Mouse (Mus musculus) E14TG2a.4 (cell line): Measurements from ENCODE around the gene Dtx4.

Experiments used
- H3K27me3 ChIP-seq: 2 replicates; pipeline ENCODE4 v1.6.1; 2014; ENCODE audit warnings: low read length, control low read depth; ENCODE audit not compliant: insufficient read depth
- H3K36me3 ChIP-seq: 2 replicates; pipeline ENCODE4 v1.6.1; 2014; ENCODE audit warnings: low read length, control low read depth; ENCODE audit not compliant: insufficient read depth
- H3K4me1 ChIP-seq: replicated peaks from 2 replicates; pipeline ENCODE4 v1.6.1; 2014; ENCODE audit warnings: low read depth, low read length, control low read depth
- H3K4me3 ChIP-seq: replicated peaks from 2 replicates; pipeline ENCODE4 v1.5.1; 2014; ENCODE audit warnings: mild to moderate bottlenecking, low read length
- H3K9me3 ChIP-seq: 2 replicates; pipeline ENCODE4 v1.6.1; 2014; ENCODE audit warnings: low read length, control low read depth
- CTCF ChIP-seq: conservative IDR thresholded peaks from 2 replicates; pipeline ENCODE4 v1.5.1; 2014; ENCODE audit warnings: low read length
- NANOG ChIP-seq: IDR thresholded peaks from 2 replicates; pipeline ENCODE4 v1.6.1; 2014; ENCODE audit warnings: borderline replicate concordance, low read length, mixed read lengths
- POU5F1 ChIP-seq: IDR thresholded peaks from 2 replicates; pipeline ENCODE4 v1.6.1; 2014; ENCODE audit warnings: low read length, borderline replicate concordance

The Dtx4 gene

DNA sequence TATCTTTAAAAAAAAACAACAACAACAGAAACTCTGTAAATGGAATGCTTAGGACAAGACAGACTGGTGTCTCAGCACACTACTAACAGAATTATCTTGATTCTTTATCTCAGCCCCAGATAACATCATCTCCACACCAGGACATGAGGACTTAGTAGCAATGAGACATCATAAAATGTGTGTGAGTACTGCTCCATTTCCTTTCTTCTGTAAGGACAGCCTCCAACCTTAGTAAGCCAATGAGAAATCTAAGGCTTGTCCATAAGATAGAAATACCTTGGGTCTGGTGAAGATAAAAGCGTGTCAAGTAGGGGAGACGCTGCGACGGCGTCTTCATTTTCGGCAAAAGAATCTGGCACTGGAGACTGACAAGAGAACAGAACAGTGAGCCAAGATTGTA lies 73.6 kb downstream of the Dtx4 start, which contains the start of gene Pfpl:
Gene Pfpl, plus strand, starts transcription at position 301 of the 400 bp plus-strand sequence.
- peaks cover 9% of the 10 kb centered on the region for H3K9me3 ChIP-seq
- no peaks in the 10 kb centered on the region for H3K36me3 ChIP-seq
- no peaks in the 10 kb centered on the region for H3K27me3 ChIP-seq
- no peak for TF ChIP-seq NANOG
- TF ChIP-seq POU5F1: no peak
- no peak for TF ChIP-seq CTCF
- H3K4me1 ChIP-seq: no peaks in the 10 kb centered on the region
- H3K4me3 ChIP-seq: no peak within 1 kb of the TSS

- H3K4me3 ChIP-seq: no peak overlapping the region
- H3K36me3 ChIP-seq: no peaks in the 10 kb centered on the region
- H3K27me3 ChIP-seq: no peaks in the 10 kb centered on the region
- H3K4me1 ChIP-seq: no peaks in the 10 kb centered on the region
- peaks cover 9% of the 10 kb centered on the region for H3K9me3 ChIP-seq
- TF ChIP-seq NANOG (no peak), CTCF (no peak), POU5F1 (no peak)
Measured at GRCm38 (mm10) chr19:12427101-12427500, 74.2 kb downstream of the Dtx4 start.

GRCm38 (mm10) chr19:12421680-12422079 lies 79.6 kb downstream of the Dtx4 start:
- Histone ChIP-seq H3K4me3 (no peak overlapping the region), H3K27me3 (no peaks in the 10 kb centered on the region), H3K9me3 (no peaks in the 10 kb centered on the region), H3K36me3 (no peaks in the 10 kb centered on the region), H3K4me1 (no peaks in the 10 kb centered on the region)
- TF ChIP-seq NANOG (no peak), CTCF (peak; percentile 9; the same call in 1 of the 2 replicates)

GRCm38 (mm10) chr19:12420555-12420954 lies 80.7 kb downstream of the Dtx4 start:
- TF ChIP-seq POU5F1 (no peak), NANOG (no peak), CTCF (no peak)
- no peaks in the 10 kb centered on the region for H3K9me3 ChIP-seq

DNA sequence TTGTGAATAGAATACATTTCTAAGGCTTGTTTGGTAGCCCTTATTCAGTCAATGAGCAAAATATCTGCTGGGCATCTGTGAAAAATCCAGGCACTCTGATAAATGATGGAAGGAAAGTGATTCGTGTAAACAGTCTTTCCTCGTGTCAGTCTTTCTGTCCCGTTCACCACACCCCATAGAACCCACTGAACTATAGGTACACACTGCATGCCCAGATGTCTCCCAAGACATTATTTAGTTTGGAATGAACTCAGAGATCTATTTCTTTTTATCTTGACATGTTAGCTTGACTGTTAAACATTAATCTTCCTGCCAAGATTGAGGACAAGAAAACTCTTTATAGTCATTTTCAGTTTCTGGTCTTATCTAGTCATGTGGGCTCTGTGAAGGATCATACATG lies 82.9 kb downstream of the Dtx4 start:
- H3K4me1 ChIP-seq: no peaks in the 10 kb centered on the region
- no peaks in the 10 kb centered on the region for H3K27me3 ChIP-seq
- no peaks in the 10 kb centered on the region for H3K36me3 ChIP-seq
- no peak overlapping the region for H3K4me3 ChIP-seq
- H3K9me3 ChIP-seq: no peaks in the 10 kb centered on the region
- no peak for TF ChIP-seq POU5F1

More at GRCm38 (mm10) chr19:12420555-12420954, 80.7 kb downstream of the Dtx4 start:
- Histone ChIP-seq H3K36me3 (no peaks in the 10 kb centered on the region), H3K27me3 (no peaks in the 10 kb centered on the region), H3K4me1 (no peaks in the 10 kb centered on the region), H3K4me3 (no peak overlapping the region)

DNA sequence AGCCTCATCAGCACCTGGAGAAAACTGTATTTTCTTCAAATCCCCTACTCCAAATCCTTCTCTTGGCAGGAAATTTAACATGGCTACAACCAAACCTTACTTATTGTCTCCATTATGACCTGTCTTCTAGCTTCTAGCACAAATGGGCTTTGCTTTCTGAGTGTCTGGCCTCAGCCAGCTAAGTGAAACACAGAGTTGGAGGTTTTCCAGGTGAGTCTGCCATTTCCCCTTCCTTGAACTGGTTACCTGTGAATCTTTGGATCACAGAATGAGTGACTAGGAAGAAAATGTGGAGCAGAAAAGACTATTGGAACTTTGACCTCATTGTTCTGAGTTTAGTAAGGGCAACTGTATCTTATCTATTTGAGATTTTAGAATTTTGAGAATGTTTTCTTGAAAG lies 83.9 kb downstream of the Dtx4 start, which contains the start of gene Olfr1441:
Gene Olfr1441, plus strand, starts transcription at position 73 of the 400 bp plus-strand sequence.
- TF ChIP-seq NANOG (no peak), CTCF (no peak), POU5F1 (no peak)
- Histone ChIP-seq H3K36me3 (no peaks in the 10 kb centered on the region), H3K4me3 (no peak within 1 kb of the TSS), H3K9me3 (no peaks in the 10 kb centered on the region), H3K4me1 (no peaks in the 10 kb centered on the region), H3K27me3 (no peaks in the 10 kb centered on the region)
